Mouse (Mus musculus) forelimb bud, embryonic 11.5 days (tissue): Measurements from ENCODE around the gene Atg5.
"Not testable (repeated sequence)": the region's sequence is repeated elsewhere in the genome, so short reads cannot be mapped to it uniquely, and the experiment has no call there.

ENCODE experiments used
- DNase-seq: peaks from one replicate; pipeline ENCODE4 v3.0.0-alpha.2; 2012; ENCODE audit warnings: low read depth, low spot score

Atg5 gene

DNA sequence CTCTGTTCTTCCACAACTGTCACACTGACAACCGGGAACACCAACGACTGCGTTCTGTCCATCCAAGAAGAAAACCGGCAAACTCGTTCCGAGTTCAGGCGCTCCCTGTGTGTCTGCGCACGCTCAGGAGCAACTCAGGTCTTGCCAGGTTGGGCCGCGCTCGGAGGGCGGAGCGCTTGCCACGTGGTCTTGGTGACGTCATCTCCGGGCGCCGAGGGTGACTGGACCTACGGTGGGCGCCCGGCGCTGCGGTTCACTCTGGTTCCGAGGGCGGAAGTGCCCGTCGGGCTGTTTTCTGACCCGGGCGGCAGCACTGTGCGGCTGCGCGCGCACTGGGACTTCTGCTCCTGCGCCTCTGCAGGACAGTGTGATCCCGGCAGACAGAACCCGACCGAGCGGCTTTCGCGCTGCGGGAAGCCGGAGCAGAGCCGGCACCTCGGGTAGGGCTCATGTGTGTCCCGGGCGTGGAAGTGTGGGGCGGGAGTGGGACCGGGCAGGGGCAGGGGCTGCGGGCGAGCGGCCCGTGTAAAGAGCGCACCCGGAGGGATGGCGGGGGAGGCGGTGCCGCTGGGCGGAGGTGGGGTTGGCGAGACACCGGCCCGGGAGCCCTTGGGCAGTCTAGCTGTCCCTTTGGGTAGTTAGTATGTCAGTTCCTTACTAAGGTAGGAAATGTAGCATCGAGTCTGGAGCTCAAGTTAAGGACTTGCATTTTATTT, at the start of gene Atg5:
TSS of gene Atg5 (plus strand) at position 214 of the 716 bp plus-strand sequence.
- peak; percentile 98 for DNase-seq

- peak; percentile 3 for DNase-seq
Observed at GRCm38 (mm10) chr10:44219073-44219472, 49.1 kb upstream of the Atg5 start.

- no peak for DNase-seq
Observed at GRCm38 (mm10) chr10:44224345-44224744, 43.8 kb upstream of the Atg5 start.

DNA sequence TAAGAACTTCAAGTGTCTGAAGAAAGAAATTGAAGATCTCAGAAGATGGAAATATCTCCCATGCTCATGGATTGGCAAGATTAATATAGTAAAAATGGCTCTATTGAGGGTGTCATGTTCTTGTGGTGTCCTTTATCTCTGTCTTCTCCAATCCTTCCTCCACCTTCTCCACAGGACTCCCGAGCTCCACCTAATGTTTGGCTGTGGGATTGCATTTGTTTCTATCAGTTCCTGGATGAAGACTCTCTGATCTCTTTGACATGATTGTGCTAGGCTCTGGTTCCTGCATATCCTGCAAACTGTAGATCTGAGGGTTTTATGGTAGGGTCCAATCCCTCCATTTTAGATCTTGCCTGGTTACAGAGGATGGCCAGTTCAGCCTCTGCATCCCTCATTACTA, 34.8 kb upstream of the Atg5 start:
- DNase-seq, result not testable (repeated sequence)

DNA sequence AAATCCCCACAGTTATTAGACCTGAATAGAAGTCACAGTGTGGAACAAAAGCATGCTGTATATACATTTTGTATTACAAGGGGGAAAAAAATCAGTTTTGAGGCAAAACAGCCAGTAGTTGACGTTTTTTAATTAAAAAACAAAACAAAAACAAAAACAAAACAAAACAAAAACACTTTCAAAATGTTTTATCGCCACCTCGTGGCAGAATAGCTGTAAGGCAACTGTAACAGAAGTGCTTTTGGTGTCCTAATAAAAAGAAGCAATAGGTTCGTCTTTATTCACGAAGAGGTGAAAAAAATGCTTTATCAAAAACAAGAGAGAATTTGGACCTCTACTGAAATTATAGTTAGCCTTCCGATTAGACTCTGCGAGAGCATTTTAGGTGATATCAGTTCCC, 32.9 kb upstream of the Atg5 start:
- not testable (repeated sequence) for DNase-seq

- no peak for DNase-seq
Observed at GRCm38 (mm10) chr10:44256624-44257023, 11.5 kb upstream of the Atg5 start.

DNA sequence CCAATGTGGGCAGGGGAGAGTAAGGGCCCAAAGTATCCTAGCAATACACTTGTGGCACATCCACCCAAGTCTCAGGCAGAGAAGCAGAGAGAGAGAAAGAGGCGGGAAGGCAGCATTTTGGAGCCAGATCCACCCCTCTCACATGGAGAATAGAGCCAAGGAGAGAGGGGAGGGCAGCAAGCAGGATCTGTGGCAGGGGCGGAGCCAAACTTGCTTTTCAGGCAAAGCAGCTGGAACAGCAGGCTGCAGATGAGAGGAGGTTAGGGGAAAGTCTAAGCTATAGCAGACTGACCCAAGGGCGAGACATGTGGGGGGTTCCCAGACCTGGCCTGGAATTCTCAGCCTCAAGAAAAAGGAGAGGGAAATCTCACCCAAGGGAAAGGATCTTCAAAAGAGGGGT, 2.3 kb upstream of the Atg5 start:
- DNase-seq, result peak; percentile 3

DNA sequence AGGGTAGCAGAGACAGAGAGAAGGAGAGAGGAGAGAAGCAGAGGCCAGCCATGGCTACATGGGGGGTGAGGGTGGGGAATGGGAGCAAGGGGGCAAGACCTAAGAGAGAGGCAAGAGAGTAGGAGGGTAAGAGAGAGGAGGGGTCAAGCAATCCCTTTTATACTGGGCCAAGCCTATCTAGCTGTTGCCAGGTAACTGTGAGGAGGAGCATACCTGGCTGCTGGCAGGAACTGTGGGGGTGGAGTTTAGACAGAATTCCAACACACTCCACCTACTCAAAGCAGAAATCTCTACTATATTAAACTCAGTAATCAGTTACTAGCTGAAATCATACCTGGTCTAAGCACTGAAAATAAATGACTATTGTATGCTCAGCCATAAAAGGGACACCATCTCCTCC, 1.6 kb upstream of the Atg5 start:
- DNase-seq, result no peak

GRCm38 (mm10) chr10:44267426-44268142, 574 bp upstream of the Atg5 start:
- DNase-seq, result no peak

DNA sequence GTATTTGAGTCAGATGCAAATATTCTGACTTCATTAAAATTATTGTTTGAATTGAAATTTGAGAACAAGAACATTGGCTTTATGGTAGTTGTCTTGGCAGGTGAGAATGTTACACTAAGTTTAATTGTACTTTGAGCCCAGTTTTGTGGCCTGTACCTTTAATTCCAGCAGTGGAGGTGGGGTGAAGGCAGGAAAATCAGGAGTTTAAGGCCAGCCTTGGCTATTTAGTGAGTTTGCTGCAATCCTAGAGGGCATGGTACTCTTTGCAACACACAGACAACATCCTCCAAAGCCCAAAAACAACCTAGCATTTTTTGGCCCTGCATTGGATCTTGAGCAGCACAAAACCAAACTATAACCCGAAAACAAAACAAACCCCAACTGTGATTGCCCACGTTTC, 1.1 kb downstream of the Atg5 start:
- no peak for DNase-seq

GRCm38 (mm10) chr10:44282323-44282722, 14.2 kb downstream of the Atg5 start:
- DNase-seq, result no peak

DNA sequence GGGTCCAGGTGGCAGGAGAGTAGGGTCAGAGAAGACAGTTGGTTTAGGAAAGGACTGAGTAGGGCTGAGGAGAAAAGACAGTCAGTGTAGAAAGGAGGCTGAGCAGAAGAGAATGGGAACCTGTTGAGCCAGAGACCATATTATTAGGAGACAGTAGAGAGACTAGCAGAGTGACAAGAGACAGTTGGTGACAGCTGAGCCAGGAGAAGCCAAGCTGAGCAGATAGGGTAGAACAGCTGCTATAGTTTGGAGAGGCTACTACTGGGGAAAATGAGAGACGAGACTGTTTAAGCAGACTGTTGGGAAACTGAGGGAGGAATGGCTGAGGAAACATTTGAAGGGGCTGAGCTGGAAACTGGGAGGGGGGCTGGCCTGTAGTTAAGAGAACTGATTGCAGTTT, 16.9 kb downstream of the Atg5 start:
- no peak for DNase-seq

- DNase-seq, result no peak
Observed at GRCm38 (mm10) chr10:44285935-44286334, 17.8 kb downstream of the Atg5 start.

DNA sequence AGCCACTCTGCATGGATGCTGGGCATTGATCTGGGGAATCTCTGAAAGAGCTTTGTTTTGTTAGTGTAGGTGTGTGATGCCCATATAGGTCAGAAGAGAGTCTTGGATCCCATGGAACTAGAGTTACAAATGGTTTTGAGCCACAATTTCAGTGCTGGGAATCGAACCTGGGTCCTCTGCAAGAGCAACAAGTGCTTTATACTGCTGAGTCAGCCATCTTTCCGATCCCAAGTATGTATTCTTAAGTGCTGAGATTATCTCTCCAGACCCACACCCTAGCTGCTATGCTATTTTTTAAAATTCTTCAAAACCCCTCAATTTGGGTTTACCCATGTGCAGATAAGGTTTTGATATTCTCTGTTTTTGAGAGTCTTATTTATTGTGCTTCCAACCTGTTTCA, 22.7 kb downstream of the Atg5 start:
- no peak for DNase-seq

- DNase-seq, result no peak
Observed at GRCm38 (mm10) chr10:44292205-44292604, 24.0 kb downstream of the Atg5 start.

GRCm38 (mm10) chr10:44299165-44299564, 31.0 kb downstream of the Atg5 start:
- DNase-seq, result no peak

DNA sequence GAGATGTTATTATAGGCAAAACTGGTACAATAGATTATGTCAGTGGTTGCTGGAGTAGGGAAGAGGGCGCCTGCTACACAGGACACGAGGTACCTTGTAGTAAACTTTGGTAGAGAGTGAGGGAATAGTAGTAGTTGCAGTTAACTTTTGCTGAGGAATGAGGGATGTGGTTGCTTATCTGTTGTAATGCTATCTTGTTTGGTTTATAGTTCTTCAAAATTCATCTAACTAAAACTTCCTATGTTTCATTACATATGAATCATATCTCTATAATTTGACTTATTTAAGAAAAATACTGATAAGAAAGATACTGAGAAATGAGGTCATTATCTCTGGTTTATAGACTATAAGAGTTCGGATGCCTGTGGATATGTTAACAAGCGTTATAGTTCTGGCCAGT, 31.9 kb downstream of the Atg5 start:
- no peak for DNase-seq

- no peak for DNase-seq
Observed at GRCm38 (mm10) chr10:44303648-44304329, 35.6 kb downstream of the Atg5 start.

GRCm38 (mm10) chr10:44304330-44304717, 36.2 kb downstream of the Atg5 start:
- no peak for DNase-seq

- no peak for DNase-seq
Observed at GRCm38 (mm10) chr10:44304845-44305244, 36.7 kb downstream of the Atg5 start.

DNA sequence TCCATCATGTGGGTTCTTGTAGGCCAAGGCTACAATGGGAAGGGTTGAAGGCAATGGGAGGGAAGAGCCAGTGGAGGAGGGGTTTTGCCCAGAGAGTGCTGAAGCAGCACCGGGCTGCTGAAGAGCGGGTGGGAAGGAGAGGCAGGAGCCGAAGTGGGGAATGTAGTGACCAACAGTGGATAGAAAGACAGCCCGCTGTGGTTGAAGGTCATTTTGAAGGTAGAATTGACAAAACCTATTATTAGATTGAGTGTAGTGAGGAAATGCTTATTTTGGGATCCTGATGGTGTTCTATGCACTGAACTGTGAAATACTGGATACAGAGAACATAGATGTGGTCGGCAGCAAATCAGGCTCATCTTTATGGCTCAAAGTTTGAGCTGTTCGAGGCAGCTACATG, 38.1 kb downstream of the Atg5 start:
- no peak for DNase-seq

DNA sequence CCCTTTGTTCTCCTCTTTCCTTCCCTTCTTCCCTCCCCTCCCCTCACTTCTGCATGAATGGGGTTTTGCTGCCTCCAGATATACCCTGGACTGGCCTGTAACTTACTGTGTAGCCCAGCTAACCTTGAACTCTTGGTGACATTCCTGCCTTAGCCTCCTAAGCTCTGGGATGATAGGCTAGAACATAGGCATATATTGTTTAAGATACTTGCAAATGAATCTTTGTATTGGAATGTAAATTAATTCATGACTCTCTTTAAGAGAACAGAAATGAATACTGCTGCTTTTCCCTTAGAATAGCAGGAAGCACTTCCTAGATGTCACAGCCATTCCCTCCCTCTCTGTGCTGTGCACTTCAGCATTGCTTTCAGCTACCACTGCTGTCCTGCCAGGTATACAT, 40.1 kb downstream of the Atg5 start:
- DNase-seq, result no peak

GRCm38 (mm10) chr10:44309250-44309649, 41.1 kb downstream of the Atg5 start:
- no peak for DNase-seq
